Mouse (Mus musculus): ENCODE measurements around the gene Zfp871. TPM values are rescaled to one million over a fixed set of nuclear protein-coding genes. Genes with fewer than 3 reads are reported as not detected.
"Not testable (repeated sequence)": the region's sequence is repeated elsewhere in the genome, so short reads cannot be mapped to it uniquely, and the experiment has no call there.

Gene Zfp871
- polyA plus RNA-seq, 1 experiment from 2014 or later, result 55.1 TPM

DNA sequence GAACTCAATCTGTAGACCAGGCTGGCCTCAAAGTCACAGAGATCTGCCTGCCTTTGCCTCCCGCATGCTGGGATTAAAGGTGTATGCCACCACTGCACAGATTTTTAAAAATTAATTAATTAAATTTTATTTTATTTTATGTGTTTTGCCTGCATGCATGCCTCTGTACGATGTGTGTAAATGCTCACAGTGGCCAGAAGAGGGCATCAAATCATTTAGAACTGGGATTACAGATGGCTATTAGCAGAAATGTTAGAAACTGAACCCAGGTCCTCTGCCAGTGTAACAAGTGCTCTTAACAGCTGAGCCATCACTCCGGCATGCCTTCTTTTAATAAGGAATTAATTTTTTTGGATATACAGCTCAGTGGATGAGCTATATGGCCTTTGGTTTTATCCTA lies 59.1 kb downstream of the Zfp871 start:
- peaks cover 5% of the 10 kb centered on the region; the same call in 1 of the 2 replicates for H3K9me3 ChIP-seq
- no peak overlapping the region for H3K4me3 ChIP-seq (replicated peaks)
- H3K27ac ChIP-seq, result no peak overlapping the region
- ATAC-seq (ENCODE audit: insufficient number of reproducible peaks, insufficient read depth, low FRiP score, low TSS enrichment, low read depth), result no peak
- H3K4me1 ChIP-seq (replicated peaks), result no peaks in the 10 kb centered on the region
- 74% methylated on average over 3 of the region's 3 CpGs for WGBS
- no peak overlapping the region for H3K9ac ChIP-seq (replicated peaks)
- no peak overlapping the region for H3K4me2 ChIP-seq
- H3K36me3 ChIP-seq, result no peaks in the 10 kb centered on the region
- H3K27me3 ChIP-seq, result no peaks in the 10 kb centered on the region

- not testable (repeated sequence) for H3K4me2 ChIP-seq; H3K4me1 ChIP-seq (replicated peaks); ATAC-seq (ENCODE audit: insufficient number of reproducible peaks, insufficient read depth, low FRiP score, low TSS enrichment, low read depth); H3K4me3 ChIP-seq (replicated peaks); H3K27ac ChIP-seq; H3K9me3 ChIP-seq; H3K9ac ChIP-seq (replicated peaks); H3K27me3 ChIP-seq; H3K36me3 ChIP-seq
These were observed 61.7 kb downstream of the Zfp871 start for GRCm38 (mm10) chr17:32726360-32726759.

DNA sequence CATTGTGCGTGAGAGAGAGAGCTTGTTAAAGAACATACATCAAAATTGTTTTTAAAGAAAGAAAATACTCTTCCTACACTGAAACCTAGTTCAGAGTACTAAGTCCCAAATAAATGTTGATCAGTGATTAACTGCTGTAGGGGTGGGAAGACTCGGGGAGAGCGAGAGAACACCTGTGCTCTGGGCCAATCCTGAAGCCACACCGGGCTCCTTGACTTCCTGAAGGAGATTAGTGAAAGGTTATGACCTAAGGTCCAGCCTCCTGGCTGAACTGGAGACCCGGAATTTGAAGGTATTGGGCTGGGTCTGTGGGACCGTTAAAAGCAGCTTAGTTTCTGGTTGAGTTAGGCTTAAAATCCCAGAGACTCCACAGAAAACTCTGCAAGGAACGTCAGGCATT lies 65.3 kb downstream of the Zfp871 start:
- Histone ChIP-seq H3K4me2 (no peak overlapping the region), H3K27me3 (no peaks in the 10 kb centered on the region), H3K4me1 (replicated peaks) (no peaks in the 10 kb centered on the region), H3K9me3 (peaks cover 13% of the 10 kb centered on the region), H3K9ac (replicated peaks) (no peak overlapping the region), H3K27ac (no peak overlapping the region), H3K4me3 (replicated peaks) (no peak overlapping the region), H3K36me3 (no peaks in the 10 kb centered on the region)
- WGBS, result 78% methylated on average over 7 of the region's 7 CpGs
- ATAC-seq (ENCODE audit: insufficient number of reproducible peaks, insufficient read depth, low FRiP score, low TSS enrichment, low read depth), result no peak

DNA sequence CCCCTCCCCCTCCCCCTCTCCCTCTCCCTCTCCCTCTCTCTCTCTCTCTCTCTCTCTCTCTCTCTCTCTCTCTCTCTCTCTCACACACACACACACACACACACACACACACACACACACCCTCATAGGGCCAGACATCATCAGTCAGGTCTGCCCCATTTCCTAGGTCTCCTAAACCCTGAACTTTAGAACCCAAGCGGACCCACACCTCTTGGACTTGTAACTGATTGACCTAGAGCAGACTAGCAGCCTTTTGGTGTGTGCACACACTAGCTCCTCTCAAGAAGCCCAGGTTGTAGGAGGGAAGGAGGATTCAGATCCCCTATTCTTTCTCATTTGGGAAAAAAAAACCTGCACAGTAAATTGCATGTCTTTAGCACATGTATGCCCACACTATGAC lies 65.9 kb downstream of the Zfp871 start:
- not testable (repeated sequence) for H3K4me2 ChIP-seq; H3K27me3 ChIP-seq; H3K9ac ChIP-seq (replicated peaks); ATAC-seq (ENCODE audit: insufficient number of reproducible peaks, insufficient read depth, low FRiP score, low TSS enrichment, low read depth); H3K36me3 ChIP-seq; H3K4me3 ChIP-seq (replicated peaks); H3K4me1 ChIP-seq (replicated peaks); H3K27ac ChIP-seq
- H3K9me3 ChIP-seq, result peaks cover 14% of the 10 kb centered on the region
- WGBS, result 87% methylated on average over 1 of the region's 1 CpGs

Other genes starting within 250 kb of the Zfp871 start
- not detected in 2 replicates for gene Cyp4f37, start 167.0 kb downstream of the Zfp871 start, polyA plus RNA-seq (2016; fragmentation: Nextera tagmentation; extraction: Ambion mirVana)
- not detected in 2 replicates for gene Cyp4f40, start 129.4 kb downstream of the Zfp871 start, polyA plus RNA-seq (2016; fragmentation: Nextera tagmentation; extraction: Ambion mirVana)
- gene Cyp4f15, start 102.7 kb downstream of the Zfp871 start, polyA plus RNA-seq (2016; fragmentation: Nextera tagmentation; extraction: Ambion mirVana), result 0.23 and 0.70 TPM in 2 replicates
- gene Zfp811, start 21.6 kb upstream of the Zfp871 start, polyA plus RNA-seq (2016; fragmentation: Nextera tagmentation; extraction: Ambion mirVana), result 5.0 and 5.6 TPM in 2 replicates
- 19.9 and 21.8 TPM in 2 replicates for gene Zfp799, start 42.0 kb upstream of the Zfp871 start, polyA plus RNA-seq (2016; fragmentation: Nextera tagmentation; extraction: Ambion mirVana)
- gene Zfp870, start 103.4 kb upstream of the Zfp871 start, polyA plus RNA-seq (2016; fragmentation: Nextera tagmentation; extraction: Ambion mirVana), result 8.8 and 9.8 TPM in 2 replicates
- not detected in 2 replicates for gene Cyp4f14, start 129.1 kb upstream of the Zfp871 start, polyA plus RNA-seq (2016; fragmentation: Nextera tagmentation; extraction: Ambion mirVana)
- gene Cyp4f13, start 159.1 kb upstream of the Zfp871 start, polyA plus RNA-seq (2016; fragmentation: Nextera tagmentation; extraction: Ambion mirVana), result 6.6 and 8.5 TPM in 2 replicates
- 12.0 and 13.1 TPM in 2 replicates for gene Zfp472, start 177.5 kb upstream of the Zfp871 start, polyA plus RNA-seq (2016; fragmentation: Nextera tagmentation; extraction: Ambion mirVana)
- 15.2 and 16.1 TPM in 2 replicates for gene Zfp952, start 204.8 kb upstream of the Zfp871 start, polyA plus RNA-seq (2016; fragmentation: Nextera tagmentation; extraction: Ambion mirVana)
- 18.2 and 18.9 TPM in 2 replicates for gene Zfp763, start 245.1 kb upstream of the Zfp871 start, polyA plus RNA-seq (2016; fragmentation: Nextera tagmentation; extraction: Ambion mirVana)